20 mouse cellular contexts compared by ENCODE assay signal in genomic region chr17:63273353-63273752, GRCm38 (mm10).
"Had no signal": no experiment of that assay in that cellular context is flagged by ENCODE, and none has a peak within 500 bp of the region (broad histone marks: within the 10 kb centered on the region; RNA-seq: fewer than 3 reads in every experiment).

No protein-coding gene starts in this region.

- H3K4me1 ChIP-seq: liver, embryonic 15.5 days; megakaryocyte, embryonic 14.5 days had no signal

- H3K4me2 ChIP-seq: limb, embryonic 13.5 days; liver, embryonic 12.5 days; liver, embryonic 15.5 days; lung, embryonic 15.5 days; midbrain, embryonic 13.5 days had no signal

- H3K36me3 ChIP-seq: limb, embryonic 13.5 days; liver, embryonic 12.5 days; liver, embryonic 15.5 days; lung, embryonic 15.5 days; midbrain, embryonic 10.5 days; midbrain, embryonic 13.5 days had no signal

- DNase-seq: kidney, postnatal 25 days; layer of hippocampus, postnatal 36 days; liver; lung, adult 18-20 months; lung, postnatal 10 days; lung, postnatal 36 days; thymus, adult 18-20 months; thymus, postnatal 36 days had no signal

- H3K9me3 ChIP-seq: limb, embryonic 13.5 days; liver, embryonic 12.5 days; liver, embryonic 15.5 days; lung, embryonic 15.5 days; midbrain, embryonic 10.5 days; midbrain, embryonic 13.5 days had no signal

- H3K27ac ChIP-seq: kidney, postnatal 0 days; layer of hippocampus, adult 2 months; left cerebral cortex, adult 2 months; limb, embryonic 13.5 days; liver, embryonic 12.5 days; liver, embryonic 15.5 days; lung, embryonic 15.5 days; midbrain, embryonic 10.5 days; midbrain, embryonic 13.5 days had no signal

- ATAC-seq: liver, embryonic 12.5 days; midbrain, embryonic 13.5 days; midbrain, embryonic 16.5 days had no signal

- H3K27me3 ChIP-seq: limb, embryonic 13.5 days; liver, embryonic 12.5 days; liver, embryonic 15.5 days; lung, embryonic 15.5 days; megakaryocyte, embryonic 14.5 days; midbrain, embryonic 13.5 days had no signal

- H3K4me3 ChIP-seq: layer of hippocampus, adult 2 months; left cerebral cortex, adult 2 months; limb, embryonic 13.5 days; liver, embryonic 12.5 days; liver, embryonic 15.5 days; lung, embryonic 15.5 days; megakaryocyte, embryonic 14.5 days; midbrain, embryonic 10.5 days; midbrain, embryonic 13.5 days; myocyte had no signal

- H3K9ac ChIP-seq: limb, embryonic 13.5 days; liver, embryonic 12.5 days; liver, embryonic 15.5 days; lung, embryonic 15.5 days; midbrain, embryonic 13.5 days had no signal
